Mouse (Mus musculus): Measurements from ENCODE around the gene Ccnl2. TPM values are rescaled to one million over a fixed set of nuclear protein-coding genes. Genes with fewer than 3 reads are reported as not detected.

Ccnl2 gene
- polyA plus RNA-seq, 1 experiment from 2014 or later: 166 TPM

DNA sequence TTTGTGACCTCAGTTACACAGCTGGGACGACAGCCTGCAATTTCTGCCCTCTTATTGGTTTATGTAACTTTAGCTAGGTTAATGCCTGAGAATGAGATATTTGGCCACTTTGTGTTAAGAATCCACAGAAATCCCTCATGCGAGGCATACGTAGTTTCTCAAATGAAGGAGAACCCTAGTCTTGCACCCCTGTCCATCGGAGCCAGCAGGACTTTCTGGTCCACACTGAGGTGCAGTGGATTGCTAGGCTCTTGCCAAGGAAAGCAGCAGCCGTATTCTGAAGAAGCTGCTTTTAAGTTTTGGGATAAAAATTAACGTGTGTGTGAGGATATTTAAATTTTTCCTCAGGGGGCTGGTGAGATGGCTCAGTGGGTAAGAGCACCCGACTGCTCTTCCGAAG lies 18.3 kb downstream of the Ccnl2 start:
- peak overlapping the region; percentile 93 for H3K4me2 ChIP-seq
- H3K36me3 ChIP-seq: peaks cover 7% of the 10 kb centered on the region
- H3K27ac ChIP-seq: peak overlapping the region; percentile 94; the same call in 1 of the 2 replicates
- H3K4me1 ChIP-seq: peaks cover 21% of the 10 kb centered on the region
- no peaks in the 10 kb centered on the region for H3K9me3 ChIP-seq
- WGBS: 52% methylated on average over 8 of the region's 8 CpGs
- ATAC-seq (ENCODE audit: insufficient read depth, low FRiP score, low read depth): no peak
- H3K9ac ChIP-seq: no peak overlapping the region
- H3K27me3 ChIP-seq (replicated peaks): no peaks in the 10 kb centered on the region
- peak overlapping the region; percentile 85 for H3K4me3 ChIP-seq (replicated peaks)

DNA sequence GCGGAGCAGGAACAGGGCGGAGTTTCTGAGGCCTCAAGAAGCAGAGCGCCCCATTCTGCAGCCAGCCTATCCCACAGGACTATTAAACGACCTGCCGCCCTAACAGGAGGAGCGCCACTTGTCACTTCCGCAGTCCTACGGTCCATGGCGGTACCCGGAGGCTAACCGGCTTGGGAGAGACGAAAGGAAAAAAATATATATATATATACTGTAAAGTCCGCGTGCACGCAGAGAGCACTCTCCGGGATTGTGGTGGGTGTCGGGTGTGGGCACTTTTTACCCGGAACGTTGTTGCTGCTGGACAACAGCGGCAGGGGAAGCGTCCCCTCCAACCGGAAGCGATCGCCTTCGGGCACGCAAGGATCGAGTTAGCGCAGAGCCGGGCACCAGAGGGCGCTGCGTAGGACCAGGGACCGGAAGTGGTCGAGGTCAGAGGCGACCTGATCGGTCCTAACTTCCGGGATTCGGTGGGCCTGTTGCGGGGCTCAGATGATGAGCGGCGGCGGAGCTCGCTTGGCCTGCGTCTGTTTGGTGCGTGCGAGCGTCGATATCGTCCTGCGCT lies 19.0 kb downstream of the Ccnl2 start, which contains the start of gene Aurkaip1:
Gene Aurkaip1 (plus strand): TSS at position 68 of the 562 bp plus-strand sequence.
- H3K4me3 ChIP-seq (replicated peaks): peak within 1 kb of the TSS; percentile 85
- peaks cover 7% of the 10 kb centered on the region for H3K36me3 ChIP-seq
- H3K27me3 ChIP-seq (replicated peaks): no peaks in the 10 kb centered on the region
- WGBS: 0% methylated on average over 49 of the region's 49 CpGs
- H3K4me1 ChIP-seq: peaks cover 21% of the 10 kb centered on the region
- H3K9ac ChIP-seq: peak within 1 kb of the TSS; percentile 91
- no peaks in the 10 kb centered on the region for H3K9me3 ChIP-seq
- peak within 1 kb of the TSS; percentile 93 for H3K4me2 ChIP-seq
- peak; percentile 94 for ATAC-seq (ENCODE audit: insufficient read depth, low FRiP score, low read depth)
- H3K27ac ChIP-seq: peak within 1 kb of the TSS; percentile 94

DNA sequence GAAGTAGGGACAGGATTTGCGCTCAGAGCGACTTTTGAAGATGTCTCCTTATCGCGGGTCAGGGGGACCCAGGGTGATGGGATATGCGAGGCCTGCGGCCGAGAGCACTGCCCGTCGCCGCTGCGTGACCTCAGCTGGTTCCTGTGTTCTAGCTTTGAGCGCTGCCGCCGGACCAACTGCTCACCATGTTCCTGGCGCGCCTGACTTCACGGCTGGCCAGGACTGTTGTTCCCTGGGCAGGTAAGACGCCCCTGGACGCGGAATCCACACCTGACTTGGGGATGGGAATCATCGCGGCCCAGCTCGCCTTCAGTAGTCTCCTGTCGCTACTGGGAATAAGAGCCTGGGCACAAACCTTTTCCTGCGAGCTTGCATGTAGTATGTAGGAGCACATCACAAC lies 19.5 kb downstream of the Ccnl2 start:
- under 1% methylated on average over 25 of the region's 25 CpGs for WGBS

GRCm38 (mm10) chr4:155832321-155832720 lies 20.0 kb downstream of the Ccnl2 start:
- peaks cover 7% of the 10 kb centered on the region for H3K36me3 ChIP-seq
- ATAC-seq (ENCODE audit: insufficient read depth, low FRiP score, low read depth): no peak
- 52% methylated on average over 10 of the region's 10 CpGs for WGBS
- peaks cover 23% of the 10 kb centered on the region for H3K4me1 ChIP-seq
- no peaks in the 10 kb centered on the region for H3K27me3 ChIP-seq (replicated peaks)
- H3K9ac ChIP-seq: peak overlapping the region; percentile 91
- H3K9me3 ChIP-seq: no peaks in the 10 kb centered on the region
- peak overlapping the region; percentile 85 for H3K4me3 ChIP-seq (replicated peaks)
- H3K27ac ChIP-seq: peak overlapping the region; percentile 94; the same call in 1 of the 2 replicates
- H3K4me2 ChIP-seq: peak overlapping the region; percentile 93

More for the DNA sequence above, 19.5 kb downstream of the Ccnl2 start:
- Histone ChIP-seq H3K4me2 (peak overlapping the region; percentile 93), H3K4me1 (peaks cover 21% of the 10 kb centered on the region), H3K4me3 (replicated peaks) (peak overlapping the region; percentile 85), H3K27me3 (replicated peaks) (no peaks in the 10 kb centered on the region), H3K36me3 (peaks cover 7% of the 10 kb centered on the region), H3K9me3 (no peaks in the 10 kb centered on the region), H3K9ac (peak overlapping the region; percentile 91), H3K27ac (peak overlapping the region; percentile 94)
- 0 out of 2 replicates have a peak, but pooled peaks have one; percentile 0 for ATAC-seq (ENCODE audit: insufficient read depth, low FRiP score, low read depth)

DNA sequence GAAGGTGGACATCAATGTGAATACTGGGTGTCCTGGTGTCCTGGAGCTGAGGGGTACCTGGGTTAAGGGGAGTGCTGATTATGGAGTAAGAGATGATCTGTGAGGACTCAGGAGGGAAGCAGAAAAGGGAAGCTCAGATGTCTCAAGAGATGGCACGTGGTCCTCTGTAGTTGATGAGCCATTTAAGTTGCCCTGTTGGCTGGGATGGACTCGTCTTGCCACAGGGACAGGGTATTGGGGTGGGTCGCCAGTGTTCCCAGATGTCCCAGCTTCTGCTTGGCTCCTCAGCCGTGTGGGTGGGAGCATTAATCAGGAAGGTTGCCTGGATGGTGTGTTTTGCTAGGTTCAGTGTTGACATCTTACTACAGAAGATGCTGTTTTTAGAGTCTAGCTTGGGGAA lies 20.9 kb downstream of the Ccnl2 start:
- Histone ChIP-seq H3K9me3 (no peaks in the 10 kb centered on the region), H3K4me1 (peaks cover 32% of the 10 kb centered on the region), H3K27me3 (replicated peaks) (no peaks in the 10 kb centered on the region), H3K4me2 (no peak overlapping the region), H3K36me3 (peaks cover 7% of the 10 kb centered on the region), H3K27ac (peak overlapping the region; percentile 27; the same call in 1 of the 2 replicates), H3K4me3 (replicated peaks) (no peak overlapping the region; the same call in 1 of the 2 replicates), H3K9ac (no peak overlapping the region)
- ATAC-seq (ENCODE audit: insufficient read depth, low FRiP score, low read depth): no peak
- WGBS: 84% methylated on average over 4 of the region's 4 CpGs

DNA sequence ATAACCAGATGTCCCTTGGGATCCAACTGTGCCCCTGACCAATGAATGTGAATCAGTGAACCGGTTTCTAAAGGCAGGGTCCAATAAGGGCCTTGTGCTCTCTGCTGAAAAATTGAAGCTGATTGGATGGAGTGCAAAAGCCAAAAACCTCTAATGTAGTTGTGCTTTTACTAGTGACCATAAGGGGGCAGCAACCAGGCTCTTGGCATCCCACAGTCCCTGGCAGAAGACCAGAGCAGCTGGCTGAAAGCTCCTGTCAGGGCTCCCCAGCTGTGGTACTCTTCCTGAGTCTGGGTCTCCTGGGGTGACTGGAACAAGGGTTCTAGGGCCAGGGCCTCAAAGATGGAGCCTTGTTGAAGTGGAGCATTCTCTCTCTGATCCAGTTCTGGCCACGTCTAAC lies 21.5 kb downstream of the Ccnl2 start:
- H3K27ac ChIP-seq: peak overlapping the region; percentile 80
- peaks cover 37% of the 10 kb centered on the region for H3K4me1 ChIP-seq
- H3K4me2 ChIP-seq: no peak overlapping the region
- peaks cover 7% of the 10 kb centered on the region for H3K36me3 ChIP-seq
- H3K9ac ChIP-seq: no peak overlapping the region
- 0 out of 2 replicates have a peak, but pooled peaks have one; percentile 7 for ATAC-seq (ENCODE audit: insufficient read depth, low FRiP score, low read depth)
- H3K27me3 ChIP-seq (replicated peaks): no peaks in the 10 kb centered on the region
- no peaks in the 10 kb centered on the region for H3K9me3 ChIP-seq
- no peak overlapping the region for H3K4me3 ChIP-seq (replicated peaks)
- 26% methylated on average over 2 of the region's 2 CpGs for WGBS

DNA sequence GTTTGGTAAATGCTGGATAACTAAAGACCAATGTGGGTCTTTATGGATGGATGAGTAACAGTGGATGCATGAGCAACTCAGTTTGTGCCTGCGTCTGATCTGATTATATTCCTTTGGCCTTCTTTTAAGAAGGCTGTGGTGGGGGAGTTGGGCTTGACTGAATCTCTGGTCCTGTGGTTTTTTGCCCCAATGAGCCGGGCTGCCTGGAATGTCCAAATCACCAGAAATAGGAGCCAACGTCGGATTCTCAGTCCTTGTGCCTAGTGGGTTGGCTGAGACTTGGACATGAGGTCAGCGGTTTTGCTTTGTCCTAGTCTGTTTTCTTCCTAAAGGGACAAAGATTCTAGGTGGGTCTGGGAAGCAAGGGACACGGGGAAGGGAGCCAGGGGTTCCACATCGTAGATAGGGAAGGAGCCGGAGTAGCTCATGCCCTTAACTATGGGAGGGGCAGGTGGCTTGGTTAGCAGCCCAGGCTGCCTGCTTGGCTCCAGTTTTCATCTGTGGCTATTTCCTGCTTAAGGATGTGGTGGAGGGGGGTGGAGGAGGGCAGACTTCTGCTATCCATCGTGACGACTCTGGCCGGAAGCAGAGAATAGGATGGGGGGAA lies 25.2 kb downstream of the Ccnl2 start:
- WGBS: 59% methylated on average over 11 of the region's 11 CpGs
- no peak for ATAC-seq (ENCODE audit: insufficient read depth, low FRiP score, low read depth)

DNA sequence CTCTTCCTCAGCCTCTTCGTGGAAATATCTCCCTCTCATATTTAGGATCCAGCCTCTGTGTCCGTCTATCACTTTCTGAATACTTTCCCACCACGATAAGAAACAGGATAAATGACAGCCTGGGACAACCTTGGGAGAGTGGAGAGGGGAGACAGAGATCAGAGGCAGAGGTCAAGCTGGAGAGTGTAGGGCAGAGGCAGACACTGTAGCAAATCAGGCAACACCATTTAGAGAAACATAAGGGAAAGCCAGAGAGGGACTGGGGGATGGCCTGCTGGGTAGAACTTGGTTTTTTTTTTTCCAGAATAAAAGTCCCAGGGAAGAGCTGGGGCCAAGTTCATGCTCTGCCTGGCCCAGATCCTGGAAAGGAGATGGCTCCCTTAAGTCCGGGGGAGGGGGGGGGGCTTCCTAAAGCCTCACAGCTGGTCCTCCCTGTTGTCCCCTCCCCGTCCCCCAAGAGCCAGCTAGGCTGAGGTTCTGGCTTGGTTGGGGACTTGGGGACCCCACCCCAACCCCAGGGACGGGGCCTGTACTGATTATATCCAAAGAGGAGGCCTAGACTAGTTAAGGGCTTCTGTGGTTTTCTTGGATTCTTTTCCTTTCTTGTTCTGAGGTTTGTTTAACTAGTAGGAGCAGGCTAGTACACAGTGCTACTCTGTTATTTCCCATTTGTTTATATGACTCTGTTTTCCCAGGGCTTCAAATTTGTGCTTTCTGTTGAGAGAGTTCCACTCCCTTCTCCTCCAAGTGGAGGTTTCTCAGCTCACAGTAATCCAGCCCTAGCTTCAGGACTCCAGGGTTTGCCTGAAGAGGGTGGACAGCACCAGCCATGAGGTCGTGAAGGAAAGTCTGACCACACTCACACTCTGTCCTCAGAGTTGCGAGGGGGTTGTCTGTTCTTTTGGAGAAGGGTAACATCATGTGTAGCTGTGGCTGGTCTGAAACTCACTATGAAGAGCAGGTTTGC lies 26.2 kb downstream of the Ccnl2 start:
- WGBS: 43% methylated on average over 8 of the region's 8 CpGs
- Histone ChIP-seq H3K4me3 (replicated peaks) (no peak overlapping the region), H3K27ac (peak overlapping the region; percentile 96), H3K9ac (no peak overlapping the region), H3K27me3 (replicated peaks) (no peaks in the 10 kb centered on the region), H3K36me3 (0 out of 2 replicates have a peak, but pooled peaks cover 3% of the 10 kb centered on the region), H3K4me2 (peak overlapping the region; percentile 88), H3K4me1 (peaks cover 48% of the 10 kb centered on the region), H3K9me3 (no peaks in the 10 kb centered on the region)
- ATAC-seq (ENCODE audit: insufficient read depth, low FRiP score, low read depth): no peak

More for the DNA sequence above, 25.2 kb downstream of the Ccnl2 start:
- H3K27me3 ChIP-seq (replicated peaks): no peaks in the 10 kb centered on the region
- no peak overlapping the region for H3K9ac ChIP-seq
- peaks cover 9% of the 10 kb centered on the region for H3K36me3 ChIP-seq
- peaks cover 57% of the 10 kb centered on the region for H3K4me1 ChIP-seq
- peak overlapping the region; percentile 96 for H3K27ac ChIP-seq
- no peak overlapping the region; the same call in 1 of the 2 replicates for H3K4me2 ChIP-seq
- H3K9me3 ChIP-seq: no peaks in the 10 kb centered on the region
- H3K4me3 ChIP-seq (replicated peaks): no peak overlapping the region

DNA sequence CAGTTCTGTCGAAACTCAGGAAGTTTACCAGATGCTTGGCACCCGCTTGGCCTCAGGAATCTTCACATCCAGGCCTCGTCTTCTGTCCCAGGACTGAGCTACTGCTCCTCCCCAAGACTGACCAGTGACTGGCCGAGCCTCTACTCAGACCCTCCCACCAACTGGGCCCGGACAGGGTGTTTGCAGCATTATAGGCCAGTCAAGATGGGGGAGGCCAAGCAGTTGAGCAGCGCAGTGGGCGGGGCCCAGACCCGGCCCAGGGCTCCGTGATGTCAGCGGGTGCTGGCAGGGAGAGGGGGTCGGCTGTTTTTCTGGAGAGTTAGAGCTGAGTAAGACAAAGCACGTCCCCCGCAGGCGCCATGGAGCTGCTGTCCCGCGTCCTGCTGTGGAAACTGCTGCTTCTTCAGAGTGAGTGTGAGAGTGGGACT lies 27.2 kb downstream of the Ccnl2 start, which contains the start of gene Mxra8:
Gene Mxra8 (plus strand): TSS at position 198 of the 428 bp plus-strand sequence.
- 4% methylated on average over 16 of the region's 16 CpGs for WGBS
- Histone ChIP-seq H3K4me2 (peak within 1 kb of the TSS; percentile 88), H3K4me3 (replicated peaks) (peak within 1 kb of the TSS; percentile 54), H3K36me3 (0 out of 2 replicates have a peak, but pooled peaks cover 3% of the 10 kb centered on the region), H3K4me1 (peaks cover 40% of the 10 kb centered on the region), H3K9me3 (no peaks in the 10 kb centered on the region), H3K9ac (peak within 1 kb of the TSS; percentile 42), H3K27ac (peak within 1 kb of the TSS; percentile 96), H3K27me3 (replicated peaks) (no peaks in the 10 kb centered on the region)
- peak; percentile 85 for ATAC-seq (ENCODE audit: insufficient read depth, low FRiP score, low read depth)

DNA sequence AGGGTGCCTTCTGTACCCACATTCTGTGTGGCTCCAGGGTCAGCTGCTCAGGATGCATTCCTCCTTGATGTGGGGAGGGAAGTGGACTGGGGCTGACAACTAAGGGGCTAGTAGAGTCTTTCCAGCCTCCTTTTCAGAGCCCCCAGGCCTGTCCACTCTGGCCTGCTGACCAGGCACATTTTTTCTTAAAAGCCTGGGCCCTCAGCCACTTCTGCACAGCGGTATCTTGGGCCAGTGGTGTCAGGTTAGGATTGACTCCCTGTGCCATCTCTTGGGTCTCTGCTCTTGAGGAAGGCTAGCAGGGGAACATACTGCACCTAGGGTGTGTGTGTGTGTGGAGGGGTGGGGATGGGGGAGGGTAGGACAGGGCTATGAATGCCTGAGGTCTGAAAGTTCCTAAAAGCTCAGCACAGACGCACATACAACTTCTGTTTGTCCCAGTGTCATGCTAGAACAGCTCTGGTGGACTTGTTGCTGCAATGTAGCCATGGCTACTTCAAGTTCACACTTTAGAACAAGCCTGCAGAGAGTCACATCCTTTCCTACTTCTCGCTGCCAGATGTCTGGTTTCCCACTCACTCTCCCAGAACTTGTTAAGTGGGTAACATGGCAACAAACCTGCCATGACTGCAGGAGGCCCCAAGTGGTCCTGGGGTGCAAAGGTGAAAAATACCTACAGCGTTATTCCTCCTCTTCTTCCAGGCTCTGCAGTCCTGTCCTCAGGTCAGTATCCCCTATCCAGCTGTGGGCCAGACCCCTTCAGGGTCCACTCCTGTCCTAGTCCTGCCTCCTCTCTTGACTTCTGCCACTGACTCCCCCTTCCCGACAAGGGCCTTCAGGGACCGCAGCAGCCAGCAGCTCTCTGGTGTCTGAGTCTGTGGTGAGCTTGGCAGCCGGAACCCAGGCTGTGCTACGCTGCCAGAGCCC lies 28.1 kb downstream of the Ccnl2 start:
- H3K4me1 ChIP-seq: peaks cover 40% of the 10 kb centered on the region
- H3K36me3 ChIP-seq: 0 out of 2 replicates have a peak, but pooled peaks cover 3% of the 10 kb centered on the region
- 9% methylated on average over 8 of the region's 8 CpGs for WGBS
- peak overlapping the region; percentile 54 for H3K4me3 ChIP-seq (replicated peaks)
- H3K9me3 ChIP-seq: no peaks in the 10 kb centered on the region
- H3K27ac ChIP-seq: peak overlapping the region; percentile 96
- ATAC-seq (ENCODE audit: insufficient read depth, low FRiP score, low read depth): no peak
- H3K27me3 ChIP-seq (replicated peaks): no peaks in the 10 kb centered on the region
- peak overlapping the region; percentile 88 for H3K4me2 ChIP-seq
- peak overlapping the region; percentile 42 for H3K9ac ChIP-seq

Data from stomach, embryonic 15.5 days (tissue).